Mouse (Mus musculus) hindbrain, embryonic 11.5 days (tissue): ENCODE results near the gene Rab26. TPM values are rescaled to one million over a fixed set of nuclear protein-coding genes. Genes with fewer than 3 reads are reported as not detected.

ENCODE experiments used
- ATAC-seq: fragments of 200-750 bp; cut with Nextera tagmentation; 2 replicates; pipeline ENCODE4 v1.8.0; 2017; ENCODE audit warnings: mild to moderate bottlenecking, moderate TSS enrichment, moderate library complexity; ENCODE audit not compliant: low FRiP score
- DNase-seq: peaks from one replicate; pipeline ENCODE4 v3.0.0-alpha.2; 2015; ENCODE audit warnings: low spot score
- H3K27ac ChIP-seq: fragments of 300-500 bp; sonication (generic); 2 replicates; pipeline ENCODE4 v1.5.1; 2014; ENCODE audit warnings: mild to moderate bottlenecking, low read depth, low read length
- H3K27me3 ChIP-seq: fragments of 300-500 bp; sonication (generic); 2 replicates; pipeline ENCODE4 v1.6.1; 2014; ENCODE audit warnings: mild to moderate bottlenecking, low read length, moderate library complexity, mixed read lengths; ENCODE audit not compliant: control insufficient read depth, insufficient read depth
- H3K36me3 ChIP-seq: fragments of 300-500 bp; sonication (generic); 2 replicates; pipeline ENCODE4 v1.6.1; 2014; ENCODE audit warnings: mild to moderate bottlenecking, low read length, moderate library complexity, mixed read lengths; ENCODE audit not compliant: control insufficient read depth, insufficient read depth
- H3K4me1 ChIP-seq: fragments of 300-500 bp; sonication (generic); replicated peaks from 2 replicates; pipeline ENCODE4 v1.6.1; 2014; ENCODE audit warnings: low read length, mixed read lengths; ENCODE audit not compliant: control insufficient read depth, insufficient read depth
- H3K4me2 ChIP-seq: fragments of 300-500 bp; sonication (generic); replicated peaks from 2 replicates; pipeline ENCODE4 v1.6.1; 2014; ENCODE audit warnings: mild to moderate bottlenecking, low read depth, low read length
- H3K4me3 ChIP-seq: fragments of 300-500 bp; sonication (generic); 2 replicates; pipeline ENCODE4 v1.5.1; 2014; ENCODE audit warnings: low read depth, low read length
- H3K9ac ChIP-seq: fragments of 300-500 bp; sonication (generic); 2 replicates; pipeline ENCODE4 v1.6.1; 2014; ENCODE audit warnings: low read depth, low read length
- H3K9me3 ChIP-seq: fragments of 300-500 bp; sonication (generic); 2 replicates; pipeline ENCODE4 v1.6.1; 2016; ENCODE audit warnings: low read length; ENCODE audit not compliant: control insufficient read depth
- WGBS: fragments of 180-500 bp; shearing (Covaris S2); extraction: QIAGEN DNeasy Blood & Tissue Kit; methylation state at CpG from one replicate; pipeline ENCODE4 v1.1.7; 2014; 5-methylcytosine and 5-hydroxymethylcytosine counted together
- polyA plus RNA-seq: library from polyadenylated mRNA; unstranded; fragments of >200 nt; fragmentation: Nextera tagmentation; extraction: Ambion mirVana; gene quantifications from 2 replicates; pipeline ENCODE4 v1.2.1, GENCODE M21; 2014

The Rab26 gene
- polyA plus RNA-seq, 1 experiment from 2014 or later, result 2.8 TPM

- Histone ChIP-seq H3K27ac (peak overlapping the region; percentile 39; the same call in 1 of the 2 replicates), H3K36me3 (no peaks in the 10 kb centered on the region; the same call in 1 of the 2 replicates), H3K9ac (peak overlapping the region; percentile 77), H3K9me3 (no peaks in the 10 kb centered on the region), H3K27me3 (no peaks in the 10 kb centered on the region), H3K4me2 (peak overlapping the region; percentile 83), H3K4me3 (peak overlapping the region; percentile 64), H3K4me1 (peaks cover 16% of the 10 kb centered on the region)
- 2% methylated on average over 4 of the region's 4 CpGs for WGBS
- ATAC-seq (no peak), DNase-seq (peak; percentile 93)
Observed at GRCm38 (mm10) chr17:24529007-24529451, 5.0 kb downstream of the Rab26 start.

DNA sequence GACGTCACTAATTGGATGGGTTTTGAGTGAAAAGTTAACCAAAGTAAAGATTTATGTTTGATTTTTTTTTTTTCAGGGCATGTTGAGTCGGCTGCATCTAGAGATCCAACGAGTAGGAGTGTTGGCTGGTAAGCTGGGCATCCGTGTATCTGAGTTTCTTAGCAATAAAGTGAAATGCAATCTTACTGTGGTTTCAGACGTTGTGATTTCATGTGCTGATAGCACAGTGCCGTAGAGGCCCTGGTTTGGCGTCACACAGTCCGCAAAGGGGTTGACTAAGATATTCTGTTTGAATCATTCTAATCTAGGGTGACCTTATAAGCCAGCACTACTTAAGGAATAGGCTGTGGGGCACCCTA is 5.5 kb downstream of the Rab26 start:
- Histone ChIP-seq H3K36me3 (no peaks in the 10 kb centered on the region; the same call in 1 of the 2 replicates), H3K4me2 (peak overlapping the region; percentile 83), H3K27me3 (no peaks in the 10 kb centered on the region), H3K27ac (peak overlapping the region; percentile 75), H3K4me3 (peak overlapping the region; percentile 64), H3K9ac (peak overlapping the region; percentile 77), H3K9me3 (no peaks in the 10 kb centered on the region), H3K4me1 (peaks cover 16% of the 10 kb centered on the region)
- under 1% methylated on average over 8 of the region's 8 CpGs for WGBS
- ATAC-seq (no peak), DNase-seq (no peak)

DNA sequence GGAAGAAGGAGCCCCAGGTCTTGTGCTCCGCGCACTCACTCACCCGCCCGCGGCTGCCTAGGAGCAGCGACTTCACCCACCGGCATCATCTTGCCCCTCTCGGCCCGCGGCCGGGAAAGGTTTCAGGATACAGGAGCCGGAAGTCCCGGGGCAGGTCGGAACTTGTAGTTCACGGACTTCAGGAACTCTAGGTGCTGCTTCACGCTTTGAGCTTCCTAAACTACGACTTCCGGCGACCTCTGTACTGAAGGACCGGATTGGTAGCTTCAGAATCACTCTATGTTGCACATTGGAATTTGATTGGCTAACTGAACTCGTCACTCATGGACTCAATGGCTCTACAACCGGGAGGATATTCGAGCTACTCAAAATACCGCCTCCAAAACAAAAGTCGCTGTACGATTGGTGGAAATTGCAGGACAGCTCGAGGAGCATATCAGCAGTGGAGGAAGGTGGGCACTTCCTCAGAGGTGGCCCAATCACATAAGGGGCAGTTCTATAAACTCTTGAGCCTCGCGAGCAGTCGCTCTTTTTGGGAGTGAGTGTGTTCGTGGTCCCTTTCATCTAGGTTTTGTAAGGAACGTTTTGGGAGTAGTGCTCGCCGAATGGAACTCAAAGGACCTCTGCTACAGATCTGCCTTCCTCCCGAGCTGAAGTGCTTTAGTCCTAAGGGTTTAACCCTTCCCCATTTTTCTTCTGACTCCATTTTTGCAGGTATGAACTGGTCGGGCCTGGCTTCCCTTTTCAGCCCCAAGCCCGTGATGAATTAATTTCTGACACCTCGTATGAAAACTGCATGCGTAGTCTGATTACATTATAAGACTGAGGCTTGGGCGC is 6.1 kb downstream of the Rab26 start, which contains the start of gene Traf7:
TSS of gene Traf7 (minus strand) at position 216 of the 837 bp plus-strand sequence.
- H3K9me3 ChIP-seq, result no peaks in the 10 kb centered on the region
- peak within 1 kb of the TSS; percentile 88 for H3K4me3 ChIP-seq
- no peaks in the 10 kb centered on the region for H3K27me3 ChIP-seq
- DNase-seq (peak; percentile 95), ATAC-seq (peak; percentile 97)
- H3K4me1 ChIP-seq, result peaks cover 12% of the 10 kb centered on the region
- WGBS, result under 1% methylated on average over 40 of the region's 40 CpGs
- H3K9ac ChIP-seq, result peak within 1 kb of the TSS; percentile 83
- peak within 1 kb of the TSS; percentile 75 for H3K27ac ChIP-seq
- peak within 1 kb of the TSS; percentile 83 for H3K4me2 ChIP-seq
- no peaks in the 10 kb centered on the region; the same call in 1 of the 2 replicates for H3K36me3 ChIP-seq

DNA sequence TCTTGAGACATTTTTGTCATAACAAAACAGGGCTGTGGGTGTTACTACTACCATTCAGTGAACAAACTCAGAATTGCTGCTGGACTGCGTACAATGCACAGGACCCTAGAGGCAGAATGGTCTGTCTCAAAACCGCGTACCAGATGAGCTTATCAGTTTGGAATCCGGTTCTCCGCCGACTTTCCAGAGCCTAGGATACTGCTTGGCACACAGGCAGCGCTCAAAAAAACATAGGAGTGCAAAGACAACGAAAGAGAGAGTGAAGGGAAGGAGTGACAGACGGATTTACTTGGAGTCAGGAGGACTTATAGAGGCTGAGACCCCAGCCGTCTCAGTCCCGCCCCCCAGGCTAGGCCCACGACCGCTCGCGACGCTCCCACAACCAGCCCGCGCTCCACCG is 6.7 kb downstream of the Rab26 start:
- DNase-seq, result no peak

DNA sequence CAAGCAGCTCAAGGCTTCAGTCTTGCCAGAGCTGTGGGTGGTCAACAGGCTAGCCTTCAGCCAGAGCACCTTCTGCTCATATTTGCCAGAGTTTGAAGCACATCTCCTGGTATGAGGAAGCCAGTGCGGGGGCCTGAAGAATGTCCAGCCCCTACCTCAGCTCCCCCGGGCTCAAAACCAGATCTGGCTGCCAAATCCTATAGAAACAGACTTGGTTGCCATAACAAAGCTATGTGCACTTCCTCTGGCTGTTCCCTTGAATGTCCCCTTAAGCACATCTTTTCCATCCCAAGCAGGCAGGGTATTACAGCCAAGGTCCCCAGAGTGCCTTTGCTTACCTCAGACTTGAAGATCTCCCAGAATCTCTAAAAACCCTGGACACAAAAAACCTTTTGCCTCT is 9.3 kb downstream of the Rab26 start:
- Histone ChIP-seq H3K9ac (no peak overlapping the region), H3K27ac (no peak overlapping the region), H3K27me3 (no peaks in the 10 kb centered on the region), H3K9me3 (no peaks in the 10 kb centered on the region), H3K4me3 (no peak overlapping the region), H3K36me3 (no peaks in the 10 kb centered on the region), H3K4me2 (no peak overlapping the region), H3K4me1 (peaks cover 12% of the 10 kb centered on the region)
- DNase-seq (no peak), ATAC-seq (no peak)
- 87% methylated on average over 2 of the region's 2 CpGs for WGBS

More for the DNA sequence above, 6.7 kb downstream of the Rab26 start:
- Histone ChIP-seq H3K4me2 (peak overlapping the region; percentile 51), H3K27ac (peak overlapping the region; percentile 55; the same call in 1 of the 2 replicates), H3K4me3 (peak overlapping the region; percentile 88), H3K36me3 (no peaks in the 10 kb centered on the region; the same call in 1 of the 2 replicates), H3K9me3 (no peaks in the 10 kb centered on the region), H3K4me1 (peaks cover 12% of the 10 kb centered on the region), H3K9ac (peak overlapping the region; percentile 83), H3K27me3 (no peaks in the 10 kb centered on the region)
- WGBS, result under 1% methylated on average over 19 of the region's 19 CpGs
- ATAC-seq, result no peak

DNA sequence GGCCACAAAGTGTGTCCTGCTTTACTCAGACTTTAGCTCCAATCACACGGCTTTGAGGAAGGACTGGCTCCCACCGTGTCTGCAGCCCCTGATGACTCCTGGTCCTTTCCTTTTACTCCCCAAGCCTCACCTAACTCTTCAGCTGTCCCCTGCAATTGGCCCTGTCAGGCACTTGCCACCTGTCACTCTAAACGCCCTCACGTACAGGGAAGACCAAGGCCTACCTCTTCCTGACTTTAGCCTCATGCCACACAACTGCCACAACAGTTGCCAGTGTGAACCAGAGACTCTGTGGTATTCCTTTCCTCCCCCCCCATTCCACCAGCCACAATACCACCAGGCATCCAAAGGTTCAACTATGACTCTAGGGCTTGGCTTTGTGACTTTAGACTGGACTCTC is 13.6 kb downstream of the Rab26 start:
- no peak overlapping the region for H3K4me3 ChIP-seq
- WGBS, result 90% methylated on average over 4 of the region's 4 CpGs
- H3K27me3 ChIP-seq, result no peaks in the 10 kb centered on the region
- no peak overlapping the region for H3K4me2 ChIP-seq
- no peaks in the 10 kb centered on the region for H3K9me3 ChIP-seq
- H3K27ac ChIP-seq, result no peak overlapping the region
- H3K9ac ChIP-seq, result no peak overlapping the region
- ATAC-seq (no peak), DNase-seq (no peak)
- no peaks in the 10 kb centered on the region for H3K4me1 ChIP-seq
- peaks cover 2% of the 10 kb centered on the region; the same call in 1 of the 2 replicates for H3K36me3 ChIP-seq

DNA sequence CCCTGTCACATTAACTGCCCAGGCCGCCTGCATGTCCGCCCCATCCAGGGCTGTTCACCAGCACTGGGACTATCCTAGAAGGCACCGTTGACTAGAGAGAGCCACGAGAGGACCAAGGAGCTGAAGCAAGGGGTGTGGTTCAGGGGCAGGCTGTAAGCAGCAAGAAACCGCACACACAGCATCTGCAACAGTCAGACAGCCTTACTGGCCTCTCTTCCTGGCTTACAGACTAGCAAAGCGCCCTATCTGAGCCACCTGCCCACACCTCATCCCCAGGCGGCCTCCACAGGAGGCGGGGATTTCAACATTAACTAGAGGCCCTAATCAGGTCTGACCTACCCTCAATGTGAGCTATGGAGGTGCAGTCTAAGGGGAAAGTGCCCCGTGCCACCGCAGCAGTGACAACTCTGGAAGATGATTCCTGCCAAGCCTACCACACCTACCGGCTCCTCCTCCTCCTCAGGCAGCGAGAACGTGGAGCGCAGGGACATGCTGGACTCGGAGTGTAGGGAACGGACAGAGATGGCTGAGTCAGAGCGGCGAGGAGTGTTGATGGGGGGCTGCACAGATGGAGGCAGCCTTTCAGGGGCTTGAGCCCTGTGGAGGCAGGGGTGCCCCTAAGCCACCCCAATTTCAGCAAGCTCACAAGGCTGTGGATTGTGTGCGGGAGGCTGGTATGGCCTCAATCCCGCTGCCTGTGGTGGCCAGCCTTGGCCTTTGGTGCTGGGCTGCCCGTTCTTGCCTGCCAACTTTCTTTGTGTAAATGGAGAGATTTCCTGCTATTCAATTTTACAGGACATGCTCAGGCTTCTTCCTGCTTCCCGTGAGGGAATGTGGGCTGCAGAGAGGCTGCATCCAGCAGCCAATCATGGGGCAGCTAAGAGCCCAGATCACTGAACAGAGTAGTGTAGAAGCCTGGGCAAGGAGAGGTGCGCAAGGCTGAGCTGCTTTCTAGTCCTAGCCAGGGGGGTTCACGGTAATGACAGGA is 19.4 kb downstream of the Rab26 start:
- DNase-seq (no peak), ATAC-seq (no peak)
- Histone ChIP-seq H3K27ac (no peak overlapping the region), H3K9ac (no peak overlapping the region), H3K36me3 (peaks cover 16% of the 10 kb centered on the region), H3K4me1 (no peaks in the 10 kb centered on the region), H3K4me2 (no peak overlapping the region), H3K27me3 (no peaks in the 10 kb centered on the region), H3K9me3 (no peaks in the 10 kb centered on the region), H3K4me3 (no peak overlapping the region)
- 90% methylated on average over 24 of the region's 24 CpGs for WGBS

GRCm38 (mm10) chr17:24513609-24514008 is 20.4 kb downstream of the Rab26 start:
- Histone ChIP-seq H3K9me3 (no peaks in the 10 kb centered on the region), H3K4me3 (no peak overlapping the region), H3K27me3 (no peaks in the 10 kb centered on the region), H3K27ac (no peak overlapping the region), H3K36me3 (peaks cover 16% of the 10 kb centered on the region), H3K4me1 (no peaks in the 10 kb centered on the region), H3K4me2 (no peak overlapping the region), H3K9ac (no peak overlapping the region)
- DNase-seq, result peak; percentile 61
- 57% methylated on average over 5 of the region's 5 CpGs for WGBS
- ATAC-seq, result peak; percentile 35; the same call in 1 of the 2 replicates
